Mouse (Mus musculus) fat pad, adult 2 months (tissue): ENCODE measurements around the gene Gm21425.
"Not testable (repeated sequence)": the region's sequence is repeated elsewhere in the genome, so short reads cannot be mapped to it uniquely, and the experiment has no call there.

Source experiments
- DNase-seq: peaks from one replicate; pipeline ENCODE4 v3.0.0-alpha.2; 2011; ENCODE audit warnings: low read depth, low spot score; ENCODE audit errors: extremely low read depth

The Gm21425 gene

DNA sequence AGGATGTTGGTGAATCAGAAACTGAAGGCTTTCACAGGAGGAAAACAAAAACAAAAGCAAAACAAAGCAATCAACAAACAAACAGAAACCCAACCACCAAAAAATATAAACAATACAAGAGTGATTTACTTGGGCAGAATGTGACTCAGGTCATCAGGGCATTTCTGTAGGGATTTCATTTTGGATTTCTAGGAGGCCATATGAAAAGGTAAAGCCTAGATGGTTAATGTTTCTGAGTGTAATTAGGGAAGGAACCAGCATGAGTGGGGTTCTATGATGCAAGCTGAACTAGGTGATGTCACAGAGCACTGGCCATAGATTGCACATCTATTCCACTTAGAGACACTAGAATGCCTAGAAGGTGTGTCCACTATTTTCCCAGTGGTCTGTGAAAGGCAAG, at the start of gene Gm21425:
Gene Gm21425 (plus strand): TSS at position 301 of the 400 bp plus-strand sequence.
- not testable (repeated sequence) for DNase-seq

GRCm38 (mm10) chrY:13133392-13133791, 28.4 kb upstream of the Gm21425 start, which contains the start of gene Gm21891:
Gene Gm21891 (minus strand): TSS chrY:13133492.
- not testable (repeated sequence) for DNase-seq
